Mouse (Mus musculus) spleen, adult 2 months (tissue): ENCODE data around the gene Il17re. TPM values are rescaled to one million over a fixed set of nuclear protein-coding genes. Genes with fewer than 3 reads are reported as not detected.

Source experiments
- DNase-seq, 2 experiments: peaks; one replicate each; pipeline versions ENCODE4 v3.0.0 to v3.0.0-alpha.2; 2012 to 2021; ENCODE audit warnings: low spot score in 2 of 2, low read depth in 1 of 2
- H3K27ac ChIP-seq: fragments of 200-500 bp; 2 replicates; pipeline ENCODE4 v1.5.1; 2012; ENCODE audit warnings: low read length, inconsistent platforms; ENCODE audit not compliant: insufficient read depth
- H3K27me3 ChIP-seq: fragments of 200-500 bp; 2 replicates; pipeline ENCODE4 v1.6.1; 2012; ENCODE audit warnings: mild to moderate bottlenecking, moderate library complexity, low read length, inconsistent platforms; ENCODE audit not compliant: control insufficient read depth, insufficient read depth
- H3K36me3 ChIP-seq: fragments of 200-500 bp; 2 replicates; pipeline ENCODE4 v1.6.1; 2012; ENCODE audit warnings: mild to moderate bottlenecking, low read length, inconsistent platforms; ENCODE audit not compliant: control insufficient read depth, insufficient read depth
- H3K4me1 ChIP-seq: fragments of 200-500 bp; 2 replicates; pipeline ENCODE4 v1.6.1; 2011; ENCODE audit warnings: inconsistent platforms; ENCODE audit not compliant: control insufficient read depth, insufficient read depth, insufficient read length
- H3K4me3 ChIP-seq: fragments of 200-500 bp; 2 replicates; pipeline ENCODE4 v1.5.1; 2011; ENCODE audit warnings: mild to moderate bottlenecking, inconsistent platforms; ENCODE audit not compliant: insufficient read depth, insufficient read length; ENCODE audit errors: extremely low read depth
- CTCF ChIP-seq: fragments of 200-500 bp; IDR thresholded peaks from 2 replicates; pipeline ENCODE4 v1.5.1; 2011; ENCODE audit warnings: mild to moderate bottlenecking, inconsistent platforms; ENCODE audit not compliant: insufficient read depth, insufficient read length, insufficient replicate concordance; ENCODE audit errors: extremely low read depth
- POLR2A ChIP-seq: fragments of 200-500 bp; IDR thresholded peaks from 2 replicates; pipeline ENCODE4 v1.6.1; 2011; ENCODE audit warnings: low read depth, low read length, inconsistent platforms
- WGBS: fragments of 180-500 bp; shearing (Covaris S2); methylation state at CpG from one replicate; pipeline ENCODE4 v1.1.7; 2018; 5-methylcytosine and 5-hydroxymethylcytosine counted together
- polyA plus RNA-seq: library from polyadenylated mRNA; depleted of rRNA; stranded (reverse); fragments of >200 nt; gene quantifications from 2 replicates; pipeline ENCODE4 v1.2.3, GENCODE M21; 2012

Gene Il17re
- polyA plus RNA-seq, 1 experiment, result 0.61 TPM

- Histone ChIP-seq H3K4me3 (no peak overlapping the region), H3K27ac (no peak overlapping the region), H3K27me3 (no peaks in the 10 kb centered on the region), H3K36me3 (no peaks in the 10 kb centered on the region), H3K4me1 (no peaks in the 10 kb centered on the region)
- no peak for TF ChIP-seq POLR2A
- no peak for TF ChIP-seq CTCF
- DNase-seq, result no peak
- WGBS, result 63% methylated on average over 3 of the region's 3 CpGs
Observed at GRCm38 (mm10) chr6:113433661-113434060, 24.6 kb upstream of the Il17re start.

GRCm38 (mm10) chr6:113434691-113435090, 23.6 kb upstream of the Il17re start:
- H3K4me1 ChIP-seq, result no peaks in the 10 kb centered on the region
- no peak overlapping the region for H3K27ac ChIP-seq
- no peaks in the 10 kb centered on the region for H3K27me3 ChIP-seq
- no peaks in the 10 kb centered on the region for H3K36me3 ChIP-seq
- no peak for TF ChIP-seq POLR2A
- TF ChIP-seq CTCF, result no peak
- H3K4me3 ChIP-seq, result no peak overlapping the region
- no peak for DNase-seq
- 75% methylated on average over 7 of the region's 7 CpGs for WGBS

- Histone ChIP-seq H3K27ac (no peak within 1 kb of the TSS), H3K36me3 (no peaks in the 10 kb centered on the region), H3K4me3 (no peak within 1 kb of the TSS), H3K27me3 (no peaks in the 10 kb centered on the region), H3K4me1 (no peaks in the 10 kb centered on the region)
- 74% methylated on average over 9 of the region's 9 CpGs for WGBS
- TF ChIP-seq POLR2A (no peak), CTCF (no peak)
- no peak for DNase-seq
Observed at GRCm38 (mm10) chr6:113435664-113436205, 22.5 kb upstream of the Il17re start, which contains the start of gene Cidec. Gene Cidec, minus strand, starts transcription at chr6:113435760.

DNA sequence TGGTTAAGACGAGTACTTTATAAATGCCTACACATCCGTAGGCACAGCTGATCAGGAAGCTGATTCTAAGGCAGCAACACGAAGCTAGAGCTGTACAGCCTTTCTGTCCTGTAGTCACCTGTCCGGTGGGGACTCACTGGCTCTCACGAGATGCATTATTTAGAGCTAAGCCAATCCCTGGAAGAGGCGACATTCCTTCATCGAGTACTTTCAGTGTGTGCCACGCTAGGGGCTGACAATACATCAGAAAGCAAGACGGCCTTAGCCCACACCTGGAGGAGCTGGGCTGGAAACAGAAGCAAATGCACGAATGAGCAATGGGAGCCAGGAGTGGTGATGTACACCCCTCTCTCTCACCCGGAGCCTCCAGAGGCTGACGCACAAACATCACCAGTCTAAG, 21.1 kb upstream of the Il17re start:
- TF ChIP-seq POLR2A (no peak), CTCF (no peak)
- Histone ChIP-seq H3K27me3 (no peaks in the 10 kb centered on the region), H3K4me1 (no peaks in the 10 kb centered on the region), H3K27ac (no peak overlapping the region), H3K36me3 (no peaks in the 10 kb centered on the region), H3K4me3 (no peak overlapping the region)
- DNase-seq, result no peak
- 81% methylated on average over 12 of the region's 12 CpGs for WGBS

DNA sequence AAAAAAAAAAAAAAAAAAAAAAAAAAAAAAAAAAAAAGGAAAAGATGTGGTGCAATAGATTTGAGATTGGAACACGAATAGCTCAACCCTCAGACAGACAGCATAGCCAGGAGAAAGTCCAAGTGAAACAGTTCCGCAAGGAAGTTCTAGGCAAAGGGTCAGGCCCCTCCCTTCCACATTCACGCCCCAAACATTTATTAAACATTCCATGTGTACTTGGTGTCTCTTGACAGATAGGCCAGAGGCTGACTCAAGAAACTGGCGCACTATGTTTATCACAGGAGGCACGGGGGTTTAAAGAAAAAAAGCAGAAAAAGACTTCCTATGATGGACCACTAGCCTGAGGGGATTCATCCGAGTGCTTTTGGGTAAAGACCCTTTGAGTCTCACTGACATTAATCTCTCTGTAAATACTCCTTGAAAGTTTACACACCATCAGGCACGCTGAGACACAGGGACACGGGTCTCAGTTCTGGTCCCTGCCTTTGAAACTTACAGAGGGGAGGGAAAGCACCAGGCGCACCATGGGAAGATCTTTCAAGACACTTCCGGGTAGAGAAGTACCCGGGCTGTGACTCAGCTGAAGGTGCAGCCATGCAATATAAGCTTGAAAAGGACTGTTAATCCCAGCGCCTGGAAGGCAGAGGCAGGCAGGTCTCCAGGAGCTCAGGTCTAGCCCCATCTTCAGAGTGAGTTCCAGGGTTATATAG, 19.4 kb upstream of the Il17re start:
- no peak for TF ChIP-seq CTCF
- TF ChIP-seq POLR2A, result no peak
- H3K27ac ChIP-seq, result no peak overlapping the region

DNA sequence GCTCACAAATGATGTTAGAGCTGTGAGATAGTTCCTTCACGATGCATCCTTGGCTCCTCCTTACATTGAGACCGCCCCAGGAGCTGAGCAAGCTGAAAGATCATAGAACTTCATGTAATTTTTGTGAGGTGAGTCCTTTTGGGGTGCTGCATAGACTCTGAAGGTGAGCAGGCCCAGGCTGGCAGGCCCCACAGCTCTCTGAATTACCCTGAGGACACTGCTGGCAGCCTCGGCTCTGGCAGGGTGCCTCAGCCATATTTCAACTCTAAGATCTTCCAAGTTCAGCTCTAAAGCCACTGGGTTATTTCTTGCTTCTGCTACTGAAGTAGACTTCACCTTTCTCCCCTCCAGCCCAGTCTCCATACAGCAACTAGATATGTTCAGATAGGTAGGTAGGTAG, 17.6 kb upstream of the Il17re start:
- H3K4me1 ChIP-seq, result no peaks in the 10 kb centered on the region
- DNase-seq, result no peak
- 88% methylated on average over 3 of the region's 3 CpGs for WGBS
- H3K27me3 ChIP-seq, result no peaks in the 10 kb centered on the region
- no peaks in the 10 kb centered on the region for H3K36me3 ChIP-seq
- no peak overlapping the region for H3K4me3 ChIP-seq
- TF ChIP-seq CTCF, result no peak
- no peak for TF ChIP-seq POLR2A
- no peak overlapping the region for H3K27ac ChIP-seq

More for the DNA sequence above, 19.4 kb upstream of the Il17re start:
- no peaks in the 10 kb centered on the region for H3K27me3 ChIP-seq
- H3K4me1 ChIP-seq, result no peaks in the 10 kb centered on the region
- H3K36me3 ChIP-seq, result no peaks in the 10 kb centered on the region
- WGBS, result 63% methylated on average over 12 of the region's 12 CpGs
- no peak overlapping the region for H3K4me3 ChIP-seq
- DNase-seq, result no peak

GRCm38 (mm10) chr6:113441147-113441680, 17.1 kb upstream of the Il17re start:
- peak; percentile 62 to 64 for DNase-seq
- no peak overlapping the region for H3K4me3 ChIP-seq
- no peak overlapping the region for H3K27ac ChIP-seq
- TF ChIP-seq POLR2A, result no peak
- TF ChIP-seq CTCF, result peak; percentile 39; the same call in 1 of the 2 replicates
- H3K4me1 ChIP-seq, result no peaks in the 10 kb centered on the region
- 0 out of 2 replicates have a peak, but pooled peaks cover under 1% of the 10 kb centered on the region for H3K36me3 ChIP-seq
- no peaks in the 10 kb centered on the region for H3K27me3 ChIP-seq
- 55% methylated on average over 7 of the region's 7 CpGs for WGBS
